Mouse (Mus musculus): ENCODE data around the gene Prkag2. TPM values are rescaled to one million over a fixed set of nuclear protein-coding genes. Genes with fewer than 3 reads are reported as not detected.
"Not testable (repeated sequence)": the region's sequence is repeated elsewhere in the genome, so short reads cannot be mapped to it uniquely, and the experiment has no call there.

Gene Prkag2
- polyA plus RNA-seq, 1 experiment from 2014 or later, result 97.6 TPM

- Histone ChIP-seq H3K36me3 (ENCODE audit: control insufficient read depth, insufficient read depth, low read length) (no peaks in the 10 kb centered on the region), H3K4me1 (ENCODE audit: control insufficient read depth, insufficient read depth, low read length) (no peaks in the 10 kb centered on the region), H3K27me3 (ENCODE audit: control insufficient read depth, insufficient read depth, low read length) (no peaks in the 10 kb centered on the region), H3K27ac (replicated peaks; ENCODE audit: low read depth, low read length) (no peak overlapping the region), H3K9me3 (ENCODE audit: control insufficient read depth, low read length) (no peaks in the 10 kb centered on the region), H3K9ac (replicated peaks; ENCODE audit: low read length) (no peak overlapping the region), H3K4me2 (ENCODE audit: low read length) (no peak overlapping the region), H3K4me3 (replicated peaks; ENCODE audit: low read depth, low read length) (no peak overlapping the region)
- no peak for DNase-seq
- no peak for ATAC-seq (ENCODE audit: low FRiP score, low TSS enrichment)
- 76% methylated on average over 16 of the region's 16 CpGs for WGBS
Observed at GRCm38 (mm10) chr5:25081545-25081944, 18.9 kb downstream of the Prkag2 start.

- no peaks in the 10 kb centered on the region for H3K9me3 ChIP-seq (ENCODE audit: control insufficient read depth, low read length)
- no peaks in the 10 kb centered on the region for H3K27me3 ChIP-seq (ENCODE audit: control insufficient read depth, insufficient read depth, low read length)
- H3K27ac ChIP-seq (replicated peaks; ENCODE audit: low read depth, low read length), result no peak overlapping the region
- ATAC-seq (ENCODE audit: low FRiP score, low TSS enrichment), result no peak
- DNase-seq, result no peak
- H3K9ac ChIP-seq (replicated peaks; ENCODE audit: low read length), result no peak overlapping the region
- H3K4me1 ChIP-seq (ENCODE audit: control insufficient read depth, insufficient read depth, low read length), result no peaks in the 10 kb centered on the region
- no peak overlapping the region for H3K4me3 ChIP-seq (replicated peaks; ENCODE audit: low read depth, low read length)
- H3K36me3 ChIP-seq (ENCODE audit: control insufficient read depth, insufficient read depth, low read length), result no peaks in the 10 kb centered on the region
- 81% methylated on average over 3 of the region's 3 CpGs for WGBS
- no peak overlapping the region for H3K4me2 ChIP-seq (ENCODE audit: low read length)
Observed at GRCm38 (mm10) chr5:25080994-25081393, 19.4 kb downstream of the Prkag2 start.

GRCm38 (mm10) chr5:25080438-25080945, 19.9 kb downstream of the Prkag2 start:
- no peaks in the 10 kb centered on the region for H3K36me3 ChIP-seq (ENCODE audit: control insufficient read depth, insufficient read depth, low read length)
- H3K4me2 ChIP-seq (ENCODE audit: low read length), result no peak overlapping the region
- no peaks in the 10 kb centered on the region for H3K9me3 ChIP-seq (ENCODE audit: control insufficient read depth, low read length)
- H3K4me1 ChIP-seq (ENCODE audit: control insufficient read depth, insufficient read depth, low read length), result no peaks in the 10 kb centered on the region
- no peak overlapping the region for H3K27ac ChIP-seq (replicated peaks; ENCODE audit: low read depth, low read length)
- H3K4me3 ChIP-seq (replicated peaks; ENCODE audit: low read depth, low read length), result no peak overlapping the region
- H3K27me3 ChIP-seq (ENCODE audit: control insufficient read depth, insufficient read depth, low read length), result no peaks in the 10 kb centered on the region
- no peak overlapping the region for H3K9ac ChIP-seq (replicated peaks; ENCODE audit: low read length)
- WGBS, result 92% methylated on average over 9 of the region's 9 CpGs
- ATAC-seq (ENCODE audit: low FRiP score, low TSS enrichment) (no peak), DNase-seq (no peak)

GRCm38 (mm10) chr5:25079766-25080265, 20.6 kb downstream of the Prkag2 start:
- DNase-seq (no peak), ATAC-seq (ENCODE audit: low FRiP score, low TSS enrichment) (no peak)
- WGBS, result 92% methylated on average over 9 of the region's 9 CpGs
- no peaks in the 10 kb centered on the region for H3K27me3 ChIP-seq (ENCODE audit: control insufficient read depth, insufficient read depth, low read length)
- H3K9me3 ChIP-seq (ENCODE audit: control insufficient read depth, low read length), result no peaks in the 10 kb centered on the region
- no peak overlapping the region for H3K4me3 ChIP-seq (replicated peaks; ENCODE audit: low read depth, low read length)
- H3K9ac ChIP-seq (replicated peaks; ENCODE audit: low read length), result no peak overlapping the region
- H3K36me3 ChIP-seq (ENCODE audit: control insufficient read depth, insufficient read depth, low read length), result no peaks in the 10 kb centered on the region
- no peaks in the 10 kb centered on the region for H3K4me1 ChIP-seq (ENCODE audit: control insufficient read depth, insufficient read depth, low read length)
- no peak overlapping the region for H3K27ac ChIP-seq (replicated peaks; ENCODE audit: low read depth, low read length)
- no peak overlapping the region for H3K4me2 ChIP-seq (ENCODE audit: low read length)

- Histone ChIP-seq H3K27me3 (ENCODE audit: control insufficient read depth, insufficient read depth, low read length) (no peaks in the 10 kb centered on the region), H3K36me3 (ENCODE audit: control insufficient read depth, insufficient read depth, low read length) (no peaks in the 10 kb centered on the region), H3K4me3 (replicated peaks; ENCODE audit: low read depth, low read length) (no peak overlapping the region), H3K4me1 (ENCODE audit: control insufficient read depth, insufficient read depth, low read length) (no peaks in the 10 kb centered on the region), H3K27ac (replicated peaks; ENCODE audit: low read depth, low read length) (no peak overlapping the region), H3K9ac (replicated peaks; ENCODE audit: low read length) (no peak overlapping the region), H3K9me3 (ENCODE audit: control insufficient read depth, low read length) (no peaks in the 10 kb centered on the region), H3K4me2 (ENCODE audit: low read length) (no peak overlapping the region)
- ATAC-seq (ENCODE audit: low FRiP score, low TSS enrichment), result no peak
- WGBS, result 58% methylated on average over 8 of the region's 8 CpGs
- DNase-seq, result no peak
Observed at GRCm38 (mm10) chr5:25077873-25078651, 22.4 kb downstream of the Prkag2 start.

- not testable (repeated sequence) for H3K9ac ChIP-seq (replicated peaks; ENCODE audit: low read length); ATAC-seq (ENCODE audit: low FRiP score, low TSS enrichment); H3K9me3 ChIP-seq (ENCODE audit: control insufficient read depth, low read length); H3K27ac ChIP-seq (replicated peaks; ENCODE audit: low read depth, low read length); H3K4me2 ChIP-seq (ENCODE audit: low read length); H3K27me3 ChIP-seq (ENCODE audit: control insufficient read depth, insufficient read depth, low read length); H3K36me3 ChIP-seq (ENCODE audit: control insufficient read depth, insufficient read depth, low read length); DNase-seq; H3K4me1 ChIP-seq (ENCODE audit: control insufficient read depth, insufficient read depth, low read length); H3K4me3 ChIP-seq (replicated peaks; ENCODE audit: low read depth, low read length)
- 97% methylated on average over 13 of the region's 13 CpGs for WGBS
Observed at GRCm38 (mm10) chr5:25077258-25077657, 23.2 kb downstream of the Prkag2 start.

- ATAC-seq (ENCODE audit: low FRiP score, low TSS enrichment) (no peak), DNase-seq (no peak)
- Histone ChIP-seq H3K4me3 (replicated peaks; ENCODE audit: low read depth, low read length) (no peak overlapping the region), H3K9ac (replicated peaks; ENCODE audit: low read length) (no peak overlapping the region), H3K4me2 (ENCODE audit: low read length) (no peak overlapping the region), H3K36me3 (ENCODE audit: control insufficient read depth, insufficient read depth, low read length) (no peaks in the 10 kb centered on the region), H3K27me3 (ENCODE audit: control insufficient read depth, insufficient read depth, low read length) (no peaks in the 10 kb centered on the region), H3K27ac (replicated peaks; ENCODE audit: low read depth, low read length) (no peak overlapping the region), H3K4me1 (ENCODE audit: control insufficient read depth, insufficient read depth, low read length) (no peaks in the 10 kb centered on the region), H3K9me3 (ENCODE audit: control insufficient read depth, low read length) (no peaks in the 10 kb centered on the region)
- WGBS, result 78% methylated on average over 4 of the region's 4 CpGs
Observed at GRCm38 (mm10) chr5:25075623-25076022, 24.8 kb downstream of the Prkag2 start.

GRCm38 (mm10) chr5:25069815-25070214, 30.6 kb downstream of the Prkag2 start:
- WGBS, result 82% methylated on average over 5 of the region's 5 CpGs
- DNase-seq, result no peak
- no peaks in the 10 kb centered on the region for H3K27me3 ChIP-seq (ENCODE audit: control insufficient read depth, insufficient read depth, low read length)
- H3K4me3 ChIP-seq (replicated peaks; ENCODE audit: low read depth, low read length), result no peak overlapping the region
- ATAC-seq (ENCODE audit: low FRiP score, low TSS enrichment), result no peak
- H3K4me2 ChIP-seq (ENCODE audit: low read length), result no peak overlapping the region
- no peaks in the 10 kb centered on the region for H3K4me1 ChIP-seq (ENCODE audit: control insufficient read depth, insufficient read depth, low read length)
- no peak overlapping the region for H3K27ac ChIP-seq (replicated peaks; ENCODE audit: low read depth, low read length)
- H3K9ac ChIP-seq (replicated peaks; ENCODE audit: low read length), result no peak overlapping the region
- H3K36me3 ChIP-seq (ENCODE audit: control insufficient read depth, insufficient read depth, low read length), result no peaks in the 10 kb centered on the region
- H3K9me3 ChIP-seq (ENCODE audit: control insufficient read depth, low read length), result no peaks in the 10 kb centered on the region

GRCm38 (mm10) chr5:25067122-25067521, 33.3 kb downstream of the Prkag2 start:
- DNase-seq (peak; percentile 33), ATAC-seq (ENCODE audit: low FRiP score, low TSS enrichment) (no peak)
- WGBS, result 59% methylated on average over 6 of the region's 6 CpGs
- Histone ChIP-seq H3K4me1 (ENCODE audit: control insufficient read depth, insufficient read depth, low read length) (0 out of 2 replicates have a peak, but pooled peaks cover 3% of the 10 kb centered on the region), H3K9ac (replicated peaks; ENCODE audit: low read length) (no peak overlapping the region), H3K4me2 (ENCODE audit: low read length) (no peak overlapping the region), H3K27ac (replicated peaks; ENCODE audit: low read depth, low read length) (no peak overlapping the region), H3K4me3 (replicated peaks; ENCODE audit: low read depth, low read length) (no peak overlapping the region), H3K9me3 (ENCODE audit: control insufficient read depth, low read length) (no peaks in the 10 kb centered on the region), H3K36me3 (ENCODE audit: control insufficient read depth, insufficient read depth, low read length) (no peaks in the 10 kb centered on the region), H3K27me3 (ENCODE audit: control insufficient read depth, insufficient read depth, low read length) (no peaks in the 10 kb centered on the region)

Data from midbrain, embryonic 14.5 days (tissue).